Mouse (Mus musculus): ENCODE measurements around the gene Arnt. TPM values are rescaled to one million over a fixed set of nuclear protein-coding genes. Genes with fewer than 3 reads are reported as not detected.

Arnt gene
- polyA plus RNA-seq, 1 experiment from 2014 or later, result 26.5 TPM

DNA sequence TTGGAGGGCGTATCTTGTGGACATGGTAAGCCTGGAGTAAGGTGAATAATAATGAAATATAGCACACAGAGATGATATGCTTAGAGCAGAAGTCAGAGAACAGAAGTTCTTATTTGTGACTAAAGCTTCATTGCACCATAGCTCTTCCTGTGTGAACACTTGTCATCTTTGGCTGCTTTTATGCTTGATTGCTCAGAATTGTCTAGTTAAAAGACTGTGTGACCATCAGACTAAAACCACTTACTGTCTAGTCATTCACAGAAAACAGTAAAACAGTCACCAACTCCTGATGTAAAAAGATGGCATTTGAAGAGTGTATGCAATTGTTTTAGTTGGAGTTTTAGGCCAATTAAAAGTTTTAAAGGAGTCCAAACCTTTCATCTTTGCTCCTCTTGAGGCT, 44.8 kb downstream of the Arnt start:
- ATAC-seq (replicated peaks; ENCODE audit: low FRiP score) (no peak), DNase-seq (ENCODE audit: low spot score) (no peak)
- H3K4me3 ChIP-seq (ENCODE audit: low read depth, low read length), result no peak overlapping the region
- 86% methylated on average over 1 of the region's 1 CpGs for WGBS
- no peaks in the 10 kb centered on the region for H3K27me3 ChIP-seq (replicated peaks; ENCODE audit: control insufficient read depth, insufficient read depth, low read length)
- H3K36me3 ChIP-seq (ENCODE audit: control insufficient read depth, insufficient read depth, low read length), result peaks cover 17% of the 10 kb centered on the region; the same call in 1 of the 2 replicates
- no peak overlapping the region for H3K4me2 ChIP-seq
- no peak overlapping the region for H3K9ac ChIP-seq (ENCODE audit: low read depth, low read length)
- no peaks in the 10 kb centered on the region for H3K4me1 ChIP-seq (replicated peaks; ENCODE audit: control insufficient read depth, insufficient read depth, low read length)
- H3K9me3 ChIP-seq (ENCODE audit: control insufficient read depth, low read length), result no peaks in the 10 kb centered on the region
- H3K27ac ChIP-seq (ENCODE audit: low read depth, low read length), result no peak overlapping the region

DNA sequence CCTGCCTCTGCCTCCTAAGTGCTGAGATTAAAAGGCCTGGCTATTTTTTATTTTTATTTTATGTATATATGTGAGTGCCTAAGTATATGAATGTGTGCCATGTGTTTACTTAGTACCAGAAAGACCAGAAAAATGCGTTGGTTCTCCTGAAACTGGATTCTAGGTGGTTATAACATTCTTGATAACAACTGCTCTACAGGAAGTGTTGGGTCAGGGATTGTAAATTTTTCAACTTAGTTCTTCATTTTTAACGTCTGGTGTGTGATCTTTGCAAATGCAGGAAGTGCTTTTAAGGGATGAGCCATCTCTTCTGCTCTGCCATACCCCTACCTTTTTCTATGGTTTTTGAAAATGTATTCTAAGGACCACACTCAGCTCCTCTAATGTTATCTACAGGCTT, 52.2 kb downstream of the Arnt start:
- Histone ChIP-seq H3K36me3 (ENCODE audit: control insufficient read depth, insufficient read depth, low read length) (peaks cover 20% of the 10 kb centered on the region; the same call in 1 of the 2 replicates), H3K4me3 (ENCODE audit: low read depth, low read length) (no peak overlapping the region), H3K4me1 (replicated peaks; ENCODE audit: control insufficient read depth, insufficient read depth, low read length) (no peaks in the 10 kb centered on the region), H3K27me3 (replicated peaks; ENCODE audit: control insufficient read depth, insufficient read depth, low read length) (no peaks in the 10 kb centered on the region), H3K9me3 (ENCODE audit: control insufficient read depth, low read length) (no peaks in the 10 kb centered on the region), H3K4me2 (no peak overlapping the region), H3K9ac (ENCODE audit: low read depth, low read length) (no peak overlapping the region), H3K27ac (ENCODE audit: low read depth, low read length) (no peak overlapping the region)
- no peak for ATAC-seq (replicated peaks; ENCODE audit: low FRiP score)
- 69% methylated on average over 2 of the region's 2 CpGs for WGBS
- DNase-seq (ENCODE audit: low spot score), result no peak

DNA sequence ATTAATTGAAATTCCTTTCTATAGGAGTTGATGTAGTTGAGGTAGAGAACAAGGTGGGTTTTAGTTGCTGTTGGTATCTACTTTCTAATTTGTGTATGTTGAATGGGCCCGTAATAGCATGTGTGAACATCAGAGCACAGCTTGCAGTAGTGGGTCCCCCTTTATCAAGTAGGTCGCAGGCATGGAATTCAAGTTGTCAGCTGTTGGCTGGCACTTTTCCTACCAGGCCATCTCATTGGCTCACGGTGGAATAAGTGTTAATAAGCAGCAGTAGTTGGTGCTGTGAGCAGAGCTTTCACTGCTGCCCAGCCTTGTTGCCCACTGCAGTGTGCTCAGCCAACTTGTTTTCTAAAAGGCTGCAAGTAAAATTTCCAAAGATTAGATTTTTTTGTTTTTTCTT, 54.5 kb downstream of the Arnt start:
- no peaks in the 10 kb centered on the region for H3K27me3 ChIP-seq (replicated peaks; ENCODE audit: control insufficient read depth, insufficient read depth, low read length)
- peaks cover 22% of the 10 kb centered on the region; the same call in 1 of the 2 replicates for H3K36me3 ChIP-seq (ENCODE audit: control insufficient read depth, insufficient read depth, low read length)
- no peak overlapping the region for H3K27ac ChIP-seq (ENCODE audit: low read depth, low read length)
- DNase-seq (ENCODE audit: low spot score) (no peak), ATAC-seq (replicated peaks; ENCODE audit: low FRiP score) (no peak)
- H3K9ac ChIP-seq (ENCODE audit: low read depth, low read length), result no peak overlapping the region
- H3K9me3 ChIP-seq (ENCODE audit: control insufficient read depth, low read length), result no peaks in the 10 kb centered on the region
- H3K4me3 ChIP-seq (ENCODE audit: low read depth, low read length), result no peak overlapping the region
- no peak overlapping the region for H3K4me2 ChIP-seq
- no peaks in the 10 kb centered on the region for H3K4me1 ChIP-seq (replicated peaks; ENCODE audit: control insufficient read depth, insufficient read depth, low read length)
- 79% methylated on average over 3 of the region's 3 CpGs for WGBS

DNA sequence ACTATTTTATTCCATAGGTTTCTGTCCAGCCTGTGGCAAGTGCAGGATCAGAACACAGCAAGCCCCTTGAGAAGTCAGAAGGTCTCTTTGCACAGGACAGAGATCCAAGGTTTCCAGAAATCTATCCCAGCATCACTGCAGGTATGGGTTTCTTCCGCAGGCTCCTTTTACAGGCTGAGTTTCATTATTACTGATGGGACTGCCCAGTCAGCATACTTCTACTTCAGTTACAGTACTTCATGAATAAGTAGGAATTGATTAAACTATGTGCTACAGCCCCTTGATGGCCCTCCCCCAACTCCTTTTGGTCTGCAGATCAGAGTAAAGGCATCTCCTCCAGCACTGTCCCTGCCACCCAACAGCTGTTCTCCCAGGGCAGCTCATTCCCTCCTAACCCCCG, 56.0 kb downstream of the Arnt start:
- Histone ChIP-seq H3K9ac (ENCODE audit: low read depth, low read length) (no peak overlapping the region), H3K36me3 (ENCODE audit: control insufficient read depth, insufficient read depth, low read length) (peaks cover 26% of the 10 kb centered on the region), H3K4me1 (replicated peaks; ENCODE audit: control insufficient read depth, insufficient read depth, low read length) (no peaks in the 10 kb centered on the region), H3K27ac (ENCODE audit: low read depth, low read length) (no peak overlapping the region), H3K4me2 (no peak overlapping the region), H3K27me3 (replicated peaks; ENCODE audit: control insufficient read depth, insufficient read depth, low read length) (no peaks in the 10 kb centered on the region), H3K9me3 (ENCODE audit: control insufficient read depth, low read length) (no peaks in the 10 kb centered on the region), H3K4me3 (ENCODE audit: low read depth, low read length) (no peak overlapping the region)
- WGBS, result 87% methylated on average over 2 of the region's 2 CpGs
- no peak for DNase-seq (ENCODE audit: low spot score)
- ATAC-seq (replicated peaks; ENCODE audit: low FRiP score), result no peak

DNA sequence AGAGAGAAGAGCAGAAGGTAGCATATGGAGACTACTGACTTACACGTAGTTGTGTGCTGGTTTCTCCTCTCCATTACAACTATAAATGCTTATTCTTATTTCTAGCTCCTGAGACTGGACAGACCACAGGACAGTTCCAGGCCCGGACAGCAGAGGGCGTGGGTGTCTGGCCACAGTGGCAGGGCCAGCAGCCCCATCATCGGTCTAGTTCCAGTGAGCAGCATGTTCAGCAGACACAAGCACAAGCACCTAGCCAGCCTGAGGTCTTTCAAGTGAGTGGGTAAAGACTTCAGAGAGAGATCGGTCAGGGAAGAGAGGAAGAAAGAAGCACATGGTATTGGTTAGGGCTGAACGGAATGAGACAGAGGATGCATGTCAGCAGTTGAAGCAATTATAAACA, 60.2 kb downstream of the Arnt start:
- Histone ChIP-seq H3K4me3 (ENCODE audit: low read depth, low read length) (no peak overlapping the region), H3K36me3 (ENCODE audit: control insufficient read depth, insufficient read depth, low read length) (peaks cover 25% of the 10 kb centered on the region), H3K4me2 (no peak overlapping the region), H3K9ac (ENCODE audit: low read depth, low read length) (no peak overlapping the region), H3K27ac (ENCODE audit: low read depth, low read length) (no peak overlapping the region), H3K9me3 (ENCODE audit: control insufficient read depth, low read length) (no peaks in the 10 kb centered on the region), H3K27me3 (replicated peaks; ENCODE audit: control insufficient read depth, insufficient read depth, low read length) (no peaks in the 10 kb centered on the region), H3K4me1 (replicated peaks; ENCODE audit: control insufficient read depth, insufficient read depth, low read length) (no peaks in the 10 kb centered on the region)
- ATAC-seq (replicated peaks; ENCODE audit: low FRiP score), result no peak
- WGBS, result 67% methylated on average over 6 of the region's 6 CpGs
- DNase-seq (ENCODE audit: low spot score), result peak; percentile 48

DNA sequence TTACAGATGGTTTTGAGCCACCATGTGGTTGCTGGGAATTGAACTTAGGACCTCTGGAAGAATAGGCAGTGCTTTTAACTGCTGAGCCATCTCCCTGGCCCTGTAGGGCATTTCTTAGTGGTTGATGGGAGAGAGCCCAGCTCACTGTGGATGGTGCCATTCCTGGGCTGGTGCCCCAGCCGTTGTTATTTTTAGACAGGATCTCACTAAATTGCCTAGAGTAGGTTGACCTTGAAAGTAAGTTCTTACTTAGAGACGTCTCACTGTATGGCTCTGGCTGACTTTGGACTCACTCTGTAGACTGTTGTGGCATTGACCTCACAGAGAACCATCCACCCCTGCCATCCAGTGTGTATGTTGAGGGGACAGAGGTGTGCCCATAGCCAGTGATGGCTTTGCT, 64.0 kb downstream of the Arnt start:
- no peak for ATAC-seq (replicated peaks; ENCODE audit: low FRiP score)
- no peak for DNase-seq (ENCODE audit: low spot score)
- H3K36me3 ChIP-seq (ENCODE audit: control insufficient read depth, insufficient read depth, low read length), result peaks cover 16% of the 10 kb centered on the region
- H3K27ac ChIP-seq (ENCODE audit: low read depth, low read length), result no peak overlapping the region
- H3K9ac ChIP-seq (ENCODE audit: low read depth, low read length), result no peak overlapping the region
- H3K9me3 ChIP-seq (ENCODE audit: control insufficient read depth, low read length), result no peaks in the 10 kb centered on the region
- H3K4me1 ChIP-seq (replicated peaks; ENCODE audit: control insufficient read depth, insufficient read depth, low read length), result no peaks in the 10 kb centered on the region
- no peaks in the 10 kb centered on the region for H3K27me3 ChIP-seq (replicated peaks; ENCODE audit: control insufficient read depth, insufficient read depth, low read length)
- no peak overlapping the region for H3K4me3 ChIP-seq (ENCODE audit: low read depth, low read length)
- 82% methylated on average over 2 of the region's 2 CpGs for WGBS
- H3K4me2 ChIP-seq, result no peak overlapping the region

DNA sequence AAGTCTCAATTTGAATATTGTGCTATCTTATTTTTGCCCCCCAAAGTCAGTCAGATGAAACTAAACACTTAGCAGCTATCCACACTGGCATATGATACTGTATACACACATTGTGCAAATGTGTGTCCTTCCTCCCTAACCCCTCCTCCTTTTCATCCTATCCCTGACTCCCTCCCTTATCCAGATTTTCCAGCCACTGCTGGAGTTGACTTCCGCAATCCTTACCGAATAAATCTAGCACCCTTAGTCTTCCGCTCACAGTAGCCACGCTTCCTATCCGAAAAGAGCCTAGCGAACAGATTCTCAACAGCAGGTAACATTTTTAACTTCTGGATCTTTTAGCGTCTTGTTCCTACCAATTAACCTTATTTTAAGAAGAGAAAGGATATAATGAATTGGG, 64.8 kb downstream of the Arnt start, which contains the start of gene Ctsk:
Gene Ctsk, plus strand, starts transcription at position 233 of the 400 bp plus-strand sequence.
- DNase-seq (ENCODE audit: low spot score) (no peak), ATAC-seq (replicated peaks; ENCODE audit: low FRiP score) (no peak)
- no peak within 1 kb of the TSS for H3K9ac ChIP-seq (ENCODE audit: low read depth, low read length)
- no peak within 1 kb of the TSS for H3K4me3 ChIP-seq (ENCODE audit: low read depth, low read length)
- no peaks in the 10 kb centered on the region for H3K27me3 ChIP-seq (replicated peaks; ENCODE audit: control insufficient read depth, insufficient read depth, low read length)
- no peaks in the 10 kb centered on the region for H3K9me3 ChIP-seq (ENCODE audit: control insufficient read depth, low read length)
- no peak within 1 kb of the TSS for H3K4me2 ChIP-seq
- WGBS, result 82% methylated on average over 7 of the region's 7 CpGs
- no peaks in the 10 kb centered on the region for H3K4me1 ChIP-seq (replicated peaks; ENCODE audit: control insufficient read depth, insufficient read depth, low read length)
- peaks cover 16% of the 10 kb centered on the region for H3K36me3 ChIP-seq (ENCODE audit: control insufficient read depth, insufficient read depth, low read length)
- no peak within 1 kb of the TSS for H3K27ac ChIP-seq (ENCODE audit: low read depth, low read length)

DNA sequence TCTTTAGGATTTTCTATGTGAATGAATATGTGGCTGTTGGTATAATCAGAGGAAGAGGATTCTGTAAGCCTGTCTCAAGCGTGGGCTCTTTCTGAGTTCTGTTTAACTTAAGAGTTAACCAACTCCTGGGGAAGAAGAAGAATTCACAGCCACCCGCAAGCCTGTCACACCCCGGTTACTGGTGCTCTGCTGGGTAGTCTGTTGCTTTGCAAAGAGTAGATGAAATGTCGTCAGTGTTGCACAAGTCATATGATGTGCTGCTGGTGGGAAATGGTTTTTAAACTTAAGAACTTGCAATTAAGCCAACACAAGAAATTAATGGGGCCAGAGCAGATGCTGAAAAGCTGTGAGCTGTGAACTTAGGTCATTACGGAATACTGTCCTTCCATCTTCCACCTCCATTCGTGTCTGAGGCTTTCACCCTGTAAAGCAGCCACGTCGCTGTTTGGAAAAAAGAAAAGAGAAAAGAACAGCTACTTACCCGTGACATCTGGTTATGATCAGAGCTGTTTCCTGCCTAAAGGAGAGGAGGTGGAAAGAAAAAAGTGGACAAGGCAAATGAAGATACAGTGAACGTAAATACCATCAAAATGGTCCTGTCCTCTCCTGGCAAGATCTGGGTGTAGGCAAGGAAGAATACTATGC, 65.4 kb downstream of the Arnt start:
- no peaks in the 10 kb centered on the region for H3K4me1 ChIP-seq (replicated peaks; ENCODE audit: control insufficient read depth, insufficient read depth, low read length)
- WGBS, result 56% methylated on average over 10 of the region's 10 CpGs
- H3K4me2 ChIP-seq, result no peak overlapping the region
- no peaks in the 10 kb centered on the region for H3K27me3 ChIP-seq (replicated peaks; ENCODE audit: control insufficient read depth, insufficient read depth, low read length)
- H3K36me3 ChIP-seq (ENCODE audit: control insufficient read depth, insufficient read depth, low read length), result peaks cover 13% of the 10 kb centered on the region; the same call in 1 of the 2 replicates
- H3K9ac ChIP-seq (ENCODE audit: low read depth, low read length), result no peak overlapping the region
- no peaks in the 10 kb centered on the region for H3K9me3 ChIP-seq (ENCODE audit: control insufficient read depth, low read length)
- H3K4me3 ChIP-seq (ENCODE audit: low read depth, low read length), result no peak overlapping the region
- H3K27ac ChIP-seq (ENCODE audit: low read depth, low read length), result no peak overlapping the region
- DNase-seq (ENCODE audit: low spot score), result no peak
- ATAC-seq (replicated peaks; ENCODE audit: low FRiP score), result no peak

DNA sequence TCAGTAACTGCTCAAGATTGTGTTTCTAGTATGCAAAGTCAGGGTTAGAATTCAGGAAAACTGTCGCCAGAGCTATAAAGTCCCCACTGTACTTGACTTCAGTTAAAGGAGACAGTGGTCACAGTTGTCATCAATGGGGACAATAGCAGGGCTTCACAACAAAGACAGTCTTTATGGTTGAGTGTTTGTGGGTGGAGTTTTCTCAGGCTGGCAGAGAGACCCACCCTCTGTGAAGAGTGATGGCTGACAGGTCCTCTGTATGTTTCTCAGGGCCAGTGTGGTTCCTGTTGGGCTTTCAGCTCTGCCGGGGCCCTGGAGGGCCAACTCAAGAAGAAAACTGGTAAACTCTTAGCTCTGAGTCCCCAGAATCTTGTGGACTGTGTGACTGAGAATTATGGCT, 68.1 kb downstream of the Arnt start:
- no peaks in the 10 kb centered on the region for H3K36me3 ChIP-seq (ENCODE audit: control insufficient read depth, insufficient read depth, low read length)
- H3K9ac ChIP-seq (ENCODE audit: low read depth, low read length), result no peak overlapping the region
- H3K4me2 ChIP-seq, result no peak overlapping the region
- WGBS, result 80% methylated on average over 2 of the region's 2 CpGs
- no peak overlapping the region for H3K27ac ChIP-seq (ENCODE audit: low read depth, low read length)
- H3K4me3 ChIP-seq (ENCODE audit: low read depth, low read length), result no peak overlapping the region
- H3K27me3 ChIP-seq (replicated peaks; ENCODE audit: control insufficient read depth, insufficient read depth, low read length), result no peaks in the 10 kb centered on the region
- H3K4me1 ChIP-seq (replicated peaks; ENCODE audit: control insufficient read depth, insufficient read depth, low read length), result no peaks in the 10 kb centered on the region
- no peaks in the 10 kb centered on the region for H3K9me3 ChIP-seq (ENCODE audit: control insufficient read depth, low read length)
- ATAC-seq (replicated peaks; ENCODE audit: low FRiP score) (no peak), DNase-seq (ENCODE audit: low spot score) (no peak)
